Mouse (Mus musculus) mouse embryonic stem cell (cell line): ENCODE data around the gene Dmrta2.

Source experiments
- in situ Hi-C, 2 experiments: fragments of 300-500 bp; cut with MboI; formaldehyde crosslinking; loops; 1 replicate in 1 of 2; 3 replicates in 1 of 2; pipeline ENCODE4 v1.14.3; 2019 to 2020; ENCODE audit warnings: low sequenced_read_pairs in 2 of 2, low pct_unique_long_range_greater_than_20kb in 1 of 2, mixed read lengths in 1 of 2; ENCODE audit not compliant: unreplicated experiment in 1 of 2

Gene Dmrta2

GRCm38 (mm10) chr4:109987560-109988362 lies 9.9 kb downstream of the Dmrta2 start:
- in situ Hi-C loops, result no loop called here

GRCm38 (mm10) chr4:109988411-109988810 lies 10.6 kb downstream of the Dmrta2 start:
- in situ Hi-C loops, result no loop called here

GRCm38 (mm10) chr4:109989213-109989612 lies 11.4 kb downstream of the Dmrta2 start:
- in situ Hi-C loops, result no loop called here

- in situ Hi-C loops, result no loop called here
Measured at GRCm38 (mm10) chr4:110006044-110006443, 28.2 kb downstream of the Dmrta2 start.

GRCm38 (mm10) chr4:110019145-110019544 lies 41.3 kb downstream of the Dmrta2 start:
- in situ Hi-C loops, result no loop called here

GRCm38 (mm10) chr4:110020255-110020654 lies 42.4 kb downstream of the Dmrta2 start:
- in situ Hi-C loops, result no loop called here

- in situ Hi-C loops, result no loop called here
Measured at GRCm38 (mm10) chr4:110021956-110022625, 44.2 kb downstream of the Dmrta2 start.

- in situ Hi-C loops, result no loop called here
Measured at GRCm38 (mm10) chr4:110028461-110029188, 50.8 kb downstream of the Dmrta2 start.

GRCm38 (mm10) chr4:110029446-110029845 lies 51.6 kb downstream of the Dmrta2 start:
- in situ Hi-C loops, result no loop called here
